Mouse (Mus musculus): ENCODE data around the gene Syngr1.

DNA sequence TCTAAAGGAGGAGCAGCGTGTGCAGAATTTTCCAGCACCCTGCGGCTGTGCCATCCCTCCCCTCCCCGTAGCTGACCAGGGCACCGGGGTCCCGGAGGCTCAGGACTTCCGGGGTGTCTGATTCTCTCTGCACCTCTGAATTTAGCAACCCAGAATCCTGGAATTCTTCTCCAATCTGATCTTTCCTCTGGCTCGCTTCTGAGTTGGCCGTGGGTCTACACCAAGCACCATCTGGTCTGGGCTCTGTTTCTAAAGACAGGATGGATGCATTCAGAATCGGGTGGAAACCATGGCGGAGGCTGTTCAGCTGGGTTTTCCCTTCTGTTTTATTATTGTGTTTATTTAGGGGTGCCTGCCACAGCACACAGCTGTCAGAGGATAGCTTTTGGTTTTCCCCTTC, 9.7 kb downstream of the Syngr1 start:
- TF ChIP-seq CTCF (IDR thresholded peaks at IDR 0.05; ENCODE audit: low read depth) (no peak), EP300 (IDR thresholded peaks at IDR 0.05; ENCODE audit: low read depth) (no peak)

Measured in liver, postnatal 0 days (tissue).